Mouse (Mus musculus) megakaryocyte, embryonic 14.5 days (primary cell): ENCODE data around the gene Sbpl.

ENCODE experiments used
- FLI1 ChIP-seq: IDR thresholded peaks from 2 replicates; pipeline ENCODE4 v1.6.1; 2012; ENCODE audit warnings: low read length, inconsistent platforms, mixed read lengths
- GATA1 ChIP-seq: IDR thresholded peaks from 3 replicates; pipeline ENCODE4 v1.6.1; 2012; ENCODE audit warnings: mixed read lengths, low read length, inconsistent platforms, borderline replicate concordance

GRCm38 (mm10) chr17:23931157-23931556, 23.9 kb downstream of the Sbpl start:
- TF ChIP-seq GATA1 (no peak), FLI1 (no peak)
